Mouse (Mus musculus): ENCODE results near the gene Elfn1. TPM values are rescaled to one million over a fixed set of nuclear protein-coding genes. Genes with fewer than 3 reads are reported as not detected.

The Elfn1 gene
- polyA plus RNA-seq, 1 experiment from 2014 or later = 0.13 TPM

- H3K9ac ChIP-seq (ENCODE audit: low read depth, low read length) = no peak overlapping the region
- H3K27me3 ChIP-seq (ENCODE audit: control insufficient read depth, insufficient read depth, low read length) = peaks cover 20% of the 10 kb centered on the region
- H3K9me3 ChIP-seq (replicated peaks; ENCODE audit: control insufficient read depth, low read length) = no peaks in the 10 kb centered on the region
- no peak for ATAC-seq (replicated peaks; ENCODE audit: insufficient number of reproducible peaks, low FRiP score, low TSS enrichment)
- no peak overlapping the region for H3K4me2 ChIP-seq
- H3K4me1 ChIP-seq (ENCODE audit: control insufficient read depth, insufficient read depth, low read length) = peaks cover 22% of the 10 kb centered on the region
- WGBS (ENCODE audit: insufficient replicate concordance) = 77% methylated on average over 12 of the region's 12 CpGs
- H3K36me3 ChIP-seq (ENCODE audit: control insufficient read depth, insufficient read depth, low read length) = no peaks in the 10 kb centered on the region
- H3K4me3 ChIP-seq (ENCODE audit: low read depth, low read length) = no peak overlapping the region
- H3K27ac ChIP-seq (ENCODE audit: low read depth, low read length) = no peak overlapping the region
Observed at GRCm38 (mm10) chr5:139930102-139930501, 22.4 kb downstream of the Elfn1 start.

DNA sequence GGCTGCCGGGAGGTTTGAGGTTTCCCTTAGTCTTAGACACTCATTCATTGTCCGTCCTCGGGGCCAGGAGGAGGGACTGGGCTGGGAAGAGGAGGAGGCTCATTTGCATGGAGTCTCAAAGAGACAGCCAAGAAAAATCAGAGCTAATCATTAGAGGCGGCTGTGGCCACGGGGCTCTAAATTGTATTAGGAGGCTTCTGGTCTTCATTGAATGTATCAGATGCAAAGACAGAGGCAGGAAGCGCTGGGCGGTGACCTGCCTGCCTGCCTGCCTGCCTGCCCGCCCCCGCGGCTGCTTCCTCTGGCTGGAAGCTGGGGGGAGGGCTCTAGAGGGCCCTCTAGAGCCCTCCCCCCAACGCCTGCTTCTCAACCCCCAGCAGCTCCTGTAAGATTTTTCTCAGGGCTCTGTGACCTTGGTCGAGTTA is 23.2 kb downstream of the Elfn1 start:
- Histone ChIP-seq H3K9ac (ENCODE audit: low read depth, low read length) (peak overlapping the region; percentile 3; the same call in 1 of the 2 replicates), H3K27me3 (ENCODE audit: control insufficient read depth, insufficient read depth, low read length) (peaks cover 20% of the 10 kb centered on the region), H3K27ac (ENCODE audit: low read depth, low read length) (peak overlapping the region; percentile 54; the same call in 1 of the 2 replicates), H3K4me2 (peak overlapping the region; percentile 47), H3K36me3 (ENCODE audit: control insufficient read depth, insufficient read depth, low read length) (no peaks in the 10 kb centered on the region), H3K9me3 (replicated peaks; ENCODE audit: control insufficient read depth, low read length) (no peaks in the 10 kb centered on the region), H3K4me3 (ENCODE audit: low read depth, low read length) (no peak overlapping the region), H3K4me1 (ENCODE audit: control insufficient read depth, insufficient read depth, low read length) (peaks cover 22% of the 10 kb centered on the region)
- 1% methylated on average over 12 of the region's 12 CpGs for WGBS (ENCODE audit: insufficient replicate concordance)
- no peak; the same call in 1 of the 2 replicates for ATAC-seq (replicated peaks; ENCODE audit: insufficient number of reproducible peaks, low FRiP score, low TSS enrichment)

- H3K27ac ChIP-seq (ENCODE audit: low read depth, low read length) = no peak overlapping the region
- H3K9ac ChIP-seq (ENCODE audit: low read depth, low read length) = no peak overlapping the region
- H3K4me1 ChIP-seq (ENCODE audit: control insufficient read depth, insufficient read depth, low read length) = peaks cover 22% of the 10 kb centered on the region
- no peak for ATAC-seq (replicated peaks; ENCODE audit: insufficient number of reproducible peaks, low FRiP score, low TSS enrichment)
- H3K4me3 ChIP-seq (ENCODE audit: low read depth, low read length) = no peak overlapping the region
- no peaks in the 10 kb centered on the region for H3K36me3 ChIP-seq (ENCODE audit: control insufficient read depth, insufficient read depth, low read length)
- WGBS (ENCODE audit: insufficient replicate concordance) = 36% methylated on average over 15 of the region's 15 CpGs
- no peaks in the 10 kb centered on the region for H3K9me3 ChIP-seq (replicated peaks; ENCODE audit: control insufficient read depth, low read length)
- peaks cover 23% of the 10 kb centered on the region for H3K27me3 ChIP-seq (ENCODE audit: control insufficient read depth, insufficient read depth, low read length)
- H3K4me2 ChIP-seq = no peak overlapping the region
Observed at GRCm38 (mm10) chr5:139931947-139932540, 24.3 kb downstream of the Elfn1 start.

GRCm38 (mm10) chr5:139932595-139933271 is 25.0 kb downstream of the Elfn1 start:
- 36% methylated on average over 13 of the region's 13 CpGs for WGBS (ENCODE audit: insufficient replicate concordance)

DNA sequence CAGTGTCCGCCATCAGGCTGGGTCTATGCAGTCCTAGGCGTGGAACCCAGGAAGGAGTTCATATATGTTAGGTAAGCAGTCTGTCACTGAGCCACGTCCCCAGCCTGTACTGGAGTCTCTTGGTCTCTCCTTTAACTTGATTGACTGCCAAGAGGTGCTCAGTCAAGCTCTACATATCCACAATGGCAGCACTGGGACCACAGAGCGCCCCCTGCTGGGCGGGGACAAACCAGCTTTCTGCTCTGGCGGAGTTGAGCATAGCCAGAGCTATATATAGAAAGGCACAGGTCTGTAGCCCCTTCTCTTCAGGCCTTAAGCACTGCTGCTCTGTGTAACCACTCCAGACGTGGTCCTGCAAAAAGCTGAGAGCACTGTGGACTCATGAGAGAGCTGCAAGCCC is 25.7 kb downstream of the Elfn1 start:
- peaks cover 25% of the 10 kb centered on the region for H3K27me3 ChIP-seq (ENCODE audit: control insufficient read depth, insufficient read depth, low read length)

More at GRCm38 (mm10) chr5:139932595-139933271, 25.0 kb downstream of the Elfn1 start:
- ATAC-seq (replicated peaks; ENCODE audit: insufficient number of reproducible peaks, low FRiP score, low TSS enrichment) = peak; percentile 41; the same call in 1 of the 2 replicates
- H3K4me2 ChIP-seq = no peak overlapping the region
- H3K4me3 ChIP-seq (ENCODE audit: low read depth, low read length) = no peak overlapping the region
- no peak overlapping the region for H3K27ac ChIP-seq (ENCODE audit: low read depth, low read length)
- no peaks in the 10 kb centered on the region for H3K9me3 ChIP-seq (replicated peaks; ENCODE audit: control insufficient read depth, low read length)
- H3K4me1 ChIP-seq (ENCODE audit: control insufficient read depth, insufficient read depth, low read length) = peaks cover 22% of the 10 kb centered on the region
- H3K27me3 ChIP-seq (ENCODE audit: control insufficient read depth, insufficient read depth, low read length) = peaks cover 23% of the 10 kb centered on the region
- H3K36me3 ChIP-seq (ENCODE audit: control insufficient read depth, insufficient read depth, low read length) = no peaks in the 10 kb centered on the region
- H3K9ac ChIP-seq (ENCODE audit: low read depth, low read length) = no peak overlapping the region

DNA sequence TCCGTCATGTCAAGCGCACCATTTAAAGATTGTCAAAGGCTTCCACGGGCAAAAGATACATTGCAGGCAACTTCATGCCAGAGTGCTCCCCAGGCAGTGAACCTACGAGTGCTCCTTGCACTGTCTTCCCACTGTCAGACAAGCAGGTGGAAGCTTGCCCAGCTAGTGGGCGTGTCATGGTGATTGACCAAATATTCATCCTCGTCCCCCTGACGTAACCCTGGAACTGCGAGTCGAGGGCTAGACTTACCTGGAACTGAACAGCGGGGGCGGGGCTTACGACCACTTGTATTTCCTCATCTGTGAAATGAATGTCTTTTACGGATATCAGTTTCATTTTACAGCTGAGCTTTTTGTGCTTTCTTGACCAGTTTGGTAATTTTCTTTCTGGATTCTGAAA is 28.7 kb downstream of the Elfn1 start:
- Histone ChIP-seq H3K4me3 (ENCODE audit: low read depth, low read length) (no peak overlapping the region), H3K36me3 (ENCODE audit: control insufficient read depth, insufficient read depth, low read length) (no peaks in the 10 kb centered on the region), H3K4me2 (no peak overlapping the region), H3K27ac (ENCODE audit: low read depth, low read length) (no peak overlapping the region), H3K27me3 (ENCODE audit: control insufficient read depth, insufficient read depth, low read length) (peaks cover 20% of the 10 kb centered on the region), H3K4me1 (ENCODE audit: control insufficient read depth, insufficient read depth, low read length) (peaks cover 14% of the 10 kb centered on the region), H3K9me3 (replicated peaks; ENCODE audit: control insufficient read depth, low read length) (peaks cover 2% of the 10 kb centered on the region; the same call in 1 of the 2 replicates), H3K9ac (ENCODE audit: low read depth, low read length) (no peak overlapping the region)
- WGBS (ENCODE audit: insufficient replicate concordance) = 81% methylated on average over 13 of the region's 13 CpGs
- ATAC-seq (replicated peaks; ENCODE audit: insufficient number of reproducible peaks, low FRiP score, low TSS enrichment) = no peak

More for the DNA sequence above, 25.7 kb downstream of the Elfn1 start:
- Histone ChIP-seq H3K36me3 (ENCODE audit: control insufficient read depth, insufficient read depth, low read length) (no peaks in the 10 kb centered on the region), H3K4me3 (ENCODE audit: low read depth, low read length) (no peak overlapping the region), H3K27ac (ENCODE audit: low read depth, low read length) (no peak overlapping the region), H3K9me3 (replicated peaks; ENCODE audit: control insufficient read depth, low read length) (no peaks in the 10 kb centered on the region), H3K9ac (ENCODE audit: low read depth, low read length) (no peak overlapping the region), H3K4me1 (ENCODE audit: control insufficient read depth, insufficient read depth, low read length) (peaks cover 22% of the 10 kb centered on the region), H3K4me2 (no peak overlapping the region)
- ATAC-seq (replicated peaks; ENCODE audit: insufficient number of reproducible peaks, low FRiP score, low TSS enrichment) = no peak
- 41% methylated on average over 7 of the region's 7 CpGs for WGBS (ENCODE audit: insufficient replicate concordance)

GRCm38 (mm10) chr5:139944697-139945096 is 37.0 kb downstream of the Elfn1 start:
- H3K4me1 ChIP-seq (ENCODE audit: control insufficient read depth, insufficient read depth, low read length) = no peaks in the 10 kb centered on the region
- 39% methylated on average over 7 of the region's 7 CpGs for WGBS (ENCODE audit: insufficient replicate concordance)
- no peak overlapping the region for H3K27ac ChIP-seq (ENCODE audit: low read depth, low read length)
- H3K4me3 ChIP-seq (ENCODE audit: low read depth, low read length) = no peak overlapping the region
- H3K36me3 ChIP-seq (ENCODE audit: control insufficient read depth, insufficient read depth, low read length) = no peaks in the 10 kb centered on the region
- H3K9me3 ChIP-seq (replicated peaks; ENCODE audit: control insufficient read depth, low read length) = peaks cover 2% of the 10 kb centered on the region; the same call in 1 of the 2 replicates
- no peak for ATAC-seq (replicated peaks; ENCODE audit: insufficient number of reproducible peaks, low FRiP score, low TSS enrichment)
- 0 out of 2 replicates have a peak, but pooled peaks cover 3% of the 10 kb centered on the region for H3K27me3 ChIP-seq (ENCODE audit: control insufficient read depth, insufficient read depth, low read length)
- no peak overlapping the region for H3K9ac ChIP-seq (ENCODE audit: low read depth, low read length)
- no peak overlapping the region for H3K4me2 ChIP-seq

- Histone ChIP-seq H3K9me3 (replicated peaks; ENCODE audit: control insufficient read depth, low read length) (no peaks in the 10 kb centered on the region), H3K36me3 (ENCODE audit: control insufficient read depth, insufficient read depth, low read length) (no peaks in the 10 kb centered on the region), H3K27ac (ENCODE audit: low read depth, low read length) (no peak overlapping the region), H3K9ac (ENCODE audit: low read depth, low read length) (no peak overlapping the region), H3K4me1 (ENCODE audit: control insufficient read depth, insufficient read depth, low read length) (no peaks in the 10 kb centered on the region), H3K27me3 (ENCODE audit: control insufficient read depth, insufficient read depth, low read length) (0 out of 2 replicates have a peak, but pooled peaks cover 3% of the 10 kb centered on the region), H3K4me2 (no peak overlapping the region), H3K4me3 (ENCODE audit: low read depth, low read length) (no peak overlapping the region)
- WGBS (ENCODE audit: insufficient replicate concordance) = 70% methylated on average over 12 of the region's 12 CpGs
- no peak for ATAC-seq (replicated peaks; ENCODE audit: insufficient number of reproducible peaks, low FRiP score, low TSS enrichment)
Observed at GRCm38 (mm10) chr5:139945715-139946364, 38.1 kb downstream of the Elfn1 start.

All from heart, embryonic 11.5 days (tissue).